Comparison of ENCODE assay signal across 15 mouse cellular contexts in the genomic region with DNA sequence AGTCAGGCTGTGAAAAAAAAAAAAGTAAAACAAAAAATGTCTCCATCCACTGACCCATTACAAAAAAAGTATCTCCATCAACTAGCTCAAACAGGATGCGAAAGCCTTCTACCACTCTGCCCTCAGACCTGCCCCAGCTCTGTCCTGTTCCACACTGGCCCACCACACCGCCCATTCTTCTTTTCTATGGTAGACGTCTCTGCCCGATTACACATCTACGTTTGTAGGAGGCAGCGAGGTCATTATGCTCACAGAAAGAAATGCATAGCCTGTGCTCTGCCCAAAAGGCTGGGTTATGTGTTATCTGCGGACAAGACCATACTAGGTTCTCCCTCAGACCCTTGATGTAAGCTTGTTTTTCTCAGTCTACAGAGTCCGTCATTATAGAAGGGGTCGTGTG. TPM values are rescaled to one million over a fixed set of nuclear protein-coding genes. Genes with fewer than 3 reads are reported as not detected.
A peak's percentile ranks its signal among the peaks of the same experiment; 100 is the strongest.
DNase-seq lines count a peak whose midpoint lies in the region; ATAC-seq and TF ChIP-seq lines count a peak whose summit lies in the region.
"Had no signal": no experiment of that assay in that cellular context is flagged by ENCODE, and none has a peak within 500 bp of the region (broad histone marks: within the 10 kb centered on the region; RNA-seq: fewer than 3 reads in every experiment).

No protein-coding gene starts in this region.

- peaks cover 7% of the 10 kb centered on the region for H3K9me3 ChIP-seq in hindbrain, embryonic 13.5 days
- H3K9me3 ChIP-seq in neural tube, embryonic 14.5 days (ENCODE audit: control insufficient read depth, low read length), result no peaks in the 10 kb centered on the region
- H3K9me3 ChIP-seq: embryonic facial prominence, embryonic 15.5 days; liver, embryonic 12.5 days had no signal

- 69% methylated on average over 9 of the region's 9 CpGs for WGBS in hindbrain, embryonic 13.5 days
- 77% methylated on average over 9 of the region's 9 CpGs for WGBS in neural tube, embryonic 14.5 days

- intact Hi-C loops in heart, postnatal 14 days (cut with DNase I), result no loop called here

- H3K27ac ChIP-seq in layer of hippocampus, adult 2 months, result peak overlapping the region; percentile 98
- peak overlapping the region; percentile 86 for H3K27ac ChIP-seq in hindbrain, embryonic 13.5 days
- H3K27ac ChIP-seq in neural tube, embryonic 14.5 days (ENCODE audit: low read depth, low read length), result peak overlapping the region; percentile 46; the same call in 1 of the 2 replicates
- H3K27ac ChIP-seq: embryonic facial prominence, embryonic 15.5 days; liver, embryonic 12.5 days had no signal

- ATAC-seq in hindbrain, embryonic 13.5 days (ENCODE audit: low FRiP score), result no peak
- no peak for ATAC-seq in neural tube, embryonic 14.5 days (ENCODE audit: low read depth)
- ATAC-seq in erythroid progenitor cell, adult 5-6 weeks (replicated peaks; ENCODE audit: low FRiP score, poor library complexity, severe bottlenecking), result no peak
- ATAC-seq: liver, embryonic 12.5 days; Patski had no signal

- no peak overlapping the region for H3K4me3 ChIP-seq in layer of hippocampus, adult 2 months
- H3K4me3 ChIP-seq in hindbrain, embryonic 13.5 days, result no peak overlapping the region
- H3K4me3 ChIP-seq in neural tube, embryonic 14.5 days (ENCODE audit: low read depth, low read length), result no peak overlapping the region
- H3K4me3 ChIP-seq: embryonic facial prominence, embryonic 15.5 days; liver, embryonic 12.5 days had no signal

- TF ChIP-seq CTCF in layer of hippocampus, adult 2 months (conservative IDR thresholded peaks at IDR 0.05), result no peak

- H3K36me3 ChIP-seq in hindbrain, embryonic 13.5 days, result no peaks in the 10 kb centered on the region
- H3K36me3 ChIP-seq in neural tube, embryonic 14.5 days (ENCODE audit: control insufficient read depth, insufficient read depth, low read length), result no peaks in the 10 kb centered on the region
- H3K36me3 ChIP-seq: embryonic facial prominence, embryonic 15.5 days; liver, embryonic 12.5 days had no signal

- H3K27me3 ChIP-seq in hindbrain, embryonic 13.5 days, result no peaks in the 10 kb centered on the region
- no peaks in the 10 kb centered on the region for H3K27me3 ChIP-seq in neural tube, embryonic 14.5 days (ENCODE audit: control insufficient read depth, insufficient read depth, low read length)
- H3K27me3 ChIP-seq: embryonic facial prominence, embryonic 15.5 days; liver, embryonic 12.5 days had no signal

- no peak overlapping the region for H3K9ac ChIP-seq in hindbrain, embryonic 13.5 days
- no peak overlapping the region for H3K9ac ChIP-seq in neural tube, embryonic 14.5 days (replicated peaks; ENCODE audit: low read depth, low read length)
- H3K9ac ChIP-seq: embryonic facial prominence, embryonic 15.5 days; liver, embryonic 12.5 days had no signal

- DNase-seq in heart, adult 11 months, result peak; percentile 84
- DNase-seq in heart, postnatal 14 days, result no peak
- DNase-seq in layer of hippocampus, adult 2 months (ENCODE audit: low spot score in 2 of 2), result no peak
- no peak for DNase-seq in layer of hippocampus, postnatal 25 days (ENCODE audit: extremely low spot score in 1 of 2, low spot score in 1 of 2)
- no peak for DNase-seq in ovary, adult 18-20 months (ENCODE audit: low spot score)
- DNase-seq: heart, postnatal 10 days; right cerebral cortex, postnatal 4 days had no signal

- peaks cover 45% of the 10 kb centered on the region for H3K4me1 ChIP-seq in hindbrain, embryonic 13.5 days (replicated peaks)
- H3K4me1 ChIP-seq in neural tube, embryonic 14.5 days (ENCODE audit: control insufficient read depth, insufficient read depth, low read length), result peaks cover 25% of the 10 kb centered on the region
- H3K4me1 ChIP-seq: liver, embryonic 12.5 days had no signal

- H3K4me2 ChIP-seq in hindbrain, embryonic 13.5 days, result no peak overlapping the region
- no peak overlapping the region for H3K4me2 ChIP-seq in neural tube, embryonic 14.5 days (ENCODE audit: low read depth, low read length)
- H3K4me2 ChIP-seq: embryonic facial prominence, embryonic 15.5 days; liver, embryonic 12.5 days had no signal

RNA-seq across cellular contexts. Expression of a gene that starts 37.2 kb away (rescaled TPM):
- under 1 TPM; 0.15 to 0.79 TPM for total RNA-seq in heart, postnatal 14 days (2021)
- under 1 TPM; 0.34 to 0.97 TPM for total RNA-seq in layer of hippocampus, adult 2 months (2021)
- total RNA-seq in layer of hippocampus, postnatal 25 days (2021), result under 1 TPM; 0.21 to 0.66 TPM
- 0.45 and 0.49 TPM in 2 replicates for polyA plus RNA-seq in hindbrain, embryonic 13.5 days (2015; fragmentation: Nextera tagmentation; extraction: Ambion mirVana)
- polyA plus RNA-seq in neural tube, embryonic 14.5 days (2014; fragmentation: Nextera tagmentation; extraction: Ambion mirVana), result 0.79 and 0.87 TPM in 2 replicates
- not detected in 2 replicates for total RNA-seq in erythroid progenitor cell, adult 5-6 weeks (2015; ENCODE audit: low replicate concordance)
- not detected in 2 replicates for total RNA-seq in erythroid progenitor cell, adult 5-6 weeks (2017; ENCODE audit: low replicate concordance)
- total RNA-seq: common myeloid progenitor, adult 5-6 weeks; heart, postnatal 10 days; monocyte, adult 5-6 weeks had no signal
- polyA plus RNA-seq: liver, embryonic 12.5 days; Patski had no signal

Comparison
In these comparisons a context has a peak if more than half of its experiments do, and no peak if none do; other contexts are left out.
1. H3K27ac ChIP-seq: peak in every context shown above with its lines; median percentile 98 in layer of hippocampus, adult 2 months; 86 in hindbrain, embryonic 13.5 days; 46 in neural tube, embryonic 14.5 days.